Mouse (Mus musculus) stomach, embryonic 14.5 days (tissue): Measurements from ENCODE around the gene Zfp938. TPM values are rescaled to one million over a fixed set of nuclear protein-coding genes. Genes with fewer than 3 reads are reported as not detected.

Source experiments
- ATAC-seq: fragments of 200-750 bp; cut with Nextera tagmentation; 2 replicates; pipeline ENCODE4 v1.8.0; 2017; ENCODE audit warnings: low read depth, moderate TSS enrichment; ENCODE audit not compliant: insufficient number of reproducible peaks, insufficient read depth, low FRiP score
- H3K27ac ChIP-seq: fragments of 300-500 bp; sonication (generic); 2 replicates; pipeline ENCODE4 v1.5.1; 2014; ENCODE audit warnings: mild to moderate bottlenecking, low read length, moderate library complexity, mixed read lengths
- H3K27me3 ChIP-seq: fragments of 300-500 bp; sonication (generic); 2 replicates; pipeline ENCODE4 v1.6.1; 2014; ENCODE audit warnings: low read length, control low read depth, mixed read lengths; ENCODE audit not compliant: control insufficient read depth, insufficient read depth
- H3K36me3 ChIP-seq: fragments of 300-500 bp; sonication (generic); 2 replicates; pipeline ENCODE4 v1.6.1; 2014; ENCODE audit warnings: mild to moderate bottlenecking, control low read depth, low read length, moderate library complexity, mixed read lengths; ENCODE audit not compliant: control insufficient read depth, insufficient read depth
- H3K4me1 ChIP-seq: fragments of 300-500 bp; sonication (generic); 2 replicates; pipeline ENCODE4 v1.6.1; 2014; ENCODE audit warnings: low read length, control low read depth, mixed read lengths; ENCODE audit not compliant: control insufficient read depth, insufficient read depth
- H3K4me2 ChIP-seq: fragments of 300-500 bp; sonication (generic); replicated peaks from 2 replicates; pipeline ENCODE4 v1.6.1; 2014; ENCODE audit warnings: low read depth, low read length, control low read depth
- H3K4me3 ChIP-seq: fragments of 300-500 bp; sonication (generic); 2 replicates; pipeline ENCODE4 v1.5.1; 2014; ENCODE audit warnings: low read depth, low read length, control low read depth
- H3K9ac ChIP-seq: fragments of 300-500 bp; sonication (generic); replicated peaks from 2 replicates; pipeline ENCODE4 v1.6.1; 2014; ENCODE audit warnings: low read depth, mild to moderate bottlenecking, control low read depth, low read length, moderate library complexity, mixed read lengths
- H3K9me3 ChIP-seq: fragments of 300-500 bp; sonication (generic); 2 replicates; pipeline ENCODE4 v1.6.1; 2016; ENCODE audit warnings: low read depth, low read length, control low read depth; ENCODE audit not compliant: control insufficient read depth
- WGBS: fragments of 180-500 bp; shearing (Covaris S2); extraction: QIAGEN DNeasy Blood & Tissue Kit; methylation state at CpG from one replicate; pipeline ENCODE4 v1.1.7; 2014; 5-methylcytosine and 5-hydroxymethylcytosine counted together
- polyA plus RNA-seq: library from polyadenylated mRNA; unstranded; fragments of >200 nt; fragmentation: Nextera tagmentation; extraction: Ambion mirVana; gene quantifications from 2 replicates; pipeline ENCODE4 v1.2.1, GENCODE M21; 2014

Gene Zfp938
- polyA plus RNA-seq = 16.6 and 17.0 TPM in 2 replicates

DNA sequence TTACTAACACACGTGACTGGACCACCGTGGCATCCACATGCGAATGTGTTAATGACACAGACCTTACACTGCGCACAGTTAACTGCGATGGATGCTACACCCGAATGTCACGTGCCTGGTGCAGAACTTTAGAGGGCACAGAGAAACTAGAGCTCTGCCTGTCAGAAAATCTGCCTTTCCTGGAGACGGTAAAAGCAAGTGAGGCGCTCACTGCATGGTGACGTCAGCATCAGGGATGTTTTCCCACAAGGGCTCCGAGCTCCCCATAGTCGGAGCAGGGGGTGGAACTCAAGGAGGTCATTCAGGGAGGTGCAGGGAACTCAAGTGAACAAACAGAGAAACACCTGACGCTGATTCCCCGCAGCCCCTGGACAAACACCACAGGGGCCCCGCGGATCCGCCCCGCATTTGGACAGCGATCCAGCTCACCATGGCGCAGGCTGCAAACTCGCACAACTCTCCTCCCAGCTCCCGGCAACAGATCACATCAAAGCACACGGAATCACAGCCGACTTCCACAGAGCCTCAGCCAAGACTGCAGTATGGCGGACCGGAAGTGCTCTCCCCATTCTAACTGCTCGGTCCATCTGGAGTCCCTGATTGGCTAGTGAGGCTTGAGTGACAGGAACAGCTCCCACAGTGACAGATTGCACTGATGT is at the start of gene Zfp938:
Gene Zfp938, minus strand, starts transcription at position 539 of the 659 bp plus-strand sequence.
- Histone ChIP-seq H3K27me3 (no peaks in the 10 kb centered on the region), H3K36me3 (no peaks in the 10 kb centered on the region), H3K4me1 (no peaks in the 10 kb centered on the region), H3K4me2 (peak within 1 kb of the TSS; percentile 73), H3K9me3 (peaks cover 6% of the 10 kb centered on the region; the same call in 1 of the 2 replicates), H3K4me3 (peak within 1 kb of the TSS; percentile 81), H3K27ac (peak within 1 kb of the TSS; percentile 80; the same call in 1 of the 2 replicates), H3K9ac (peak within 1 kb of the TSS; percentile 77)
- peak; percentile 99 for ATAC-seq
- whole genome bisulfite sequencing = 1% methylated on average over 27 of the region's 27 CpGs

DNA sequence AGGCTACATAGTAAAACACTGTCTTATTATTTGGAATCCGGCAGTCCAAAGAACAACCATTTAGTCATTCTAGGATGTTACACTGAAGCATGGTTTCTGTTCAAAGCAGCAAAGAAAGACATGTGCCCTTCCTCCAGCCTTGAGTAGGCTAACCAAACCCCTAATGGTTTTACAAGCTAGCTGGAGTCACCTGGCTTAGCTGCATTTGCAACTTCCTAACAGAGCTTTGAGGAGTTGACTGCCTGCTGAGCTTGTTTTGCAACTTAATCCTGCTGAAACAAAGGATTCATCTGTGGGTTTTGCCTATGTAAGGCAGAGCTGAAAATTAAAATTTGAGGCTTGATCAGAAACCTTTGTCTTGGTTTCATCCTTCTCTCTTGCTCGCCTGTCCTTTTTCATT is 16.3 kb upstream of the Zfp938 start:
- Histone ChIP-seq H3K27ac (no peak overlapping the region), H3K4me2 (no peak overlapping the region), H3K9ac (no peak overlapping the region), H3K4me3 (no peak overlapping the region), H3K4me1 (no peaks in the 10 kb centered on the region), H3K9me3 (no peaks in the 10 kb centered on the region), H3K27me3 (no peaks in the 10 kb centered on the region), H3K36me3 (no peaks in the 10 kb centered on the region)
- 86% methylated on average over 2 of the region's 2 CpGs for WGBS
- no peak for ATAC-seq

DNA sequence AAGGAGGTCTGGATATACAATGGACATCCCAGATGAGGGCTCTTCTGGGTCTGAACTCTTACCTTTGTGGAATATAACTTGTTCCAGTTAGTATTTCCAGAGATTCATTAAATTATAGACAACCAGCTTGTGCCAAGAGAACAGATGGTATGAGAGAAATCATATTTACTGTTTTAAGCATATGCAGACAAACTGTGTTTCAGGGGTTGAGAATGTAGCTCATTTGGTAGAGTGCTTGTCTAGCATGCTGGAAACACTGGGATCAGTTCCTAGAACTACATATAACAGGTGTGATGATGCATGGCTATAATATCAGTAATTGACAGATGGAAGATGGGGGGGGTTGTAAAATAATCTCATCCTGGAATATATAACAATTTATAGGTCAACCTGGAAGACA is 3.9 kb upstream of the Zfp938 start:
- H3K4me3 ChIP-seq = no peak overlapping the region
- H3K27ac ChIP-seq = no peak overlapping the region
- H3K4me2 ChIP-seq = no peak overlapping the region
- H3K36me3 ChIP-seq = no peaks in the 10 kb centered on the region
- no peaks in the 10 kb centered on the region for H3K4me1 ChIP-seq
- no peaks in the 10 kb centered on the region for H3K27me3 ChIP-seq
- ATAC-seq = no peak
- no peak overlapping the region for H3K9ac ChIP-seq
- H3K9me3 ChIP-seq = no peaks in the 10 kb centered on the region

DNA sequence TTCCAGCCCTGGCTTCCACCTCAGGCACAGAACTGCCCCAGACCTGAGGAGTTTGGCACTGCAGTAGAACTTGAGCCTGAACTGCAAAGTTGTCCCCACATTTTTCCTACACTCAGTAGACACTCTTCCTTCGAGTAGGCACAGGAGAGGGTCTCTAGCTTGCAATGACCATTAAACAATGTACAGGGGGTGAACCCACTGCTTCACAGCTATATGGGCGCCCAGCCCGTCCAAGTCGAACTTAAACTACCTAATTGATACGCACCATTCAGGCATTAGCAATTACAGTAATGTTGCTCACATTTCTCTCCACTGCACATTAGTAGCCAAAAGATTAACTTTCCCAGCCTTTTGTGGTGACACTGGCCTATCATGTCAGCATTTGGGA is 315 bp upstream of the Zfp938 start:
- Histone ChIP-seq H3K4me2 (peak overlapping the region; percentile 73), H3K4me1 (no peaks in the 10 kb centered on the region), H3K4me3 (peak overlapping the region; percentile 81), H3K9ac (no peak overlapping the region), H3K27me3 (no peaks in the 10 kb centered on the region), H3K9me3 (peaks cover 5% of the 10 kb centered on the region; the same call in 1 of the 2 replicates), H3K36me3 (no peaks in the 10 kb centered on the region), H3K27ac (no peak overlapping the region)
- no peak for ATAC-seq
- WGBS = 74% methylated on average over 5 of the region's 5 CpGs

DNA sequence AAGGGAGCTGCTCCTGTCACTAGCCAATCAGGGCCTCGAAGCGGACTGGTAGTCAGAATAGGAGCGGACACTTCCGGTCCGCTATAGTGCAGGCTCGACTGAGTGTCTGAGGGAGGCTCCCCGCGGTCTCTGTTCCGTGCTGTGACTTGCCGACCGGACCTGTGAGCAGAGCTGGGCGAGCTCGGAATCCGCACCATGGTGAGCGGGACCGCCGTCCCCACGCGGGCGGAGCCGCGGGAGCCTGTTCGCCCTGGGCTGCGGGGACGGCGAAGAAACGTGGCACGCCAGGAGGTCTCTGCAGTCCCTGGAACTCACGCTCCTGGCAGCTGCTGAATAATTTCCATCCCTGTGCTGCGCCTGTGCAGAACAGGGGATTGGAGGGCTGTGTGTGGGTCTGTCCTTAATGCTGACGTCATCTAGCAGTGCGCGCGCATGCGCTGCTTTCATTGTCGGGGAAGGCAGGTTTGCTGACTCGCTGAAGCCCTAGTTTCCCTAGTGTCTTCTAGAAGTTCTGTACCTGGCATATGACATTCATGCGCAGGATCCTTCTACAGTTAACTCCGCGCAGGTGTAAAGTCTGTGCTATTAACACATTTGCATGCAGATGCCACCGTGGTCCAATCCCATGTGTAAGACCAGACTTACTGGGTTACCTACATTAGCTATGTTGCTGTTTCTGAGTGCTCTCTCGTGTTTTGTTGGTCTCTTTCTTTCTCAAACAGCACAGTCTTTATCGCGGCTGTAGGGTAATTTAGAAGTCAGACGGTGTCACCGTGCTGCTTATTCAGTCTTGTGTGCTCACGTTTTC is 62.6 kb downstream of the Zfp938 start:
- Histone ChIP-seq H3K4me3 (peak overlapping the region; percentile 47), H3K4me1 (no peaks in the 10 kb centered on the region), H3K4me2 (peak overlapping the region; percentile 58), H3K27me3 (no peaks in the 10 kb centered on the region), H3K36me3 (no peaks in the 10 kb centered on the region), H3K9ac (peak overlapping the region; percentile 31; the same call in 1 of the 2 replicates), H3K9me3 (no peaks in the 10 kb centered on the region), H3K27ac (peak overlapping the region; percentile 96)
- ATAC-seq = peak; percentile 100
- 5% methylated on average over 47 of the region's 47 CpGs for WGBS

Other genes starting within 250 kb of the Zfp938 start
- 19.5 and 21.2 TPM in 2 replicates for gene Zfp873, start 193.2 kb downstream of the Zfp938 start, polyA plus RNA-seq
- 6.0 and 8.4 TPM in 2 replicates for gene BC024063, start 157.9 kb downstream of the Zfp938 start, polyA plus RNA-seq
- gene AU041133, start 113.3 kb downstream of the Zfp938 start, polyA plus RNA-seq = 7.7 and 10.5 TPM in 2 replicates
- not detected in 2 replicates for gene 4932415D10Rik, start 75.3 kb upstream of the Zfp938 start, polyA plus RNA-seq
- gene Gm4924, start 113.0 kb upstream of the Zfp938 start, polyA plus RNA-seq = 11.1 and 13.4 TPM in 2 replicates